Mouse (Mus musculus) CD4-positive, CD25-positive, alpha-beta regulatory T cell, adult 4 months (primary cell): Measurements from ENCODE around the gene Trib2. TPM values are rescaled to one million over a fixed set of nuclear protein-coding genes. Genes with fewer than 3 reads are reported as not detected.
A peak's percentile ranks its signal among the peaks of the same experiment; 100 is the strongest.

ENCODE experiments used
- ATAC-seq: one replicate; pipeline ENCODE4 v1.8.0; 2017
- polyA plus RNA-seq, 2 experiments: library from polyadenylated mRNA; unstranded; fragments of 100-300 nt; shearing (Covaris generic); gene quantifications; one replicate each; pipeline ENCODE4 v1.2.1; 2017

Gene Trib2
- polyA plus RNA-seq, 2 experiments from 2014 or later, result 76.7 to 80.4 TPM

- ATAC-seq, result no peak
Observed at GRCm38 (mm10) chr12:15813819-15814165, 2.9 kb downstream of the Trib2 start.

DNA sequence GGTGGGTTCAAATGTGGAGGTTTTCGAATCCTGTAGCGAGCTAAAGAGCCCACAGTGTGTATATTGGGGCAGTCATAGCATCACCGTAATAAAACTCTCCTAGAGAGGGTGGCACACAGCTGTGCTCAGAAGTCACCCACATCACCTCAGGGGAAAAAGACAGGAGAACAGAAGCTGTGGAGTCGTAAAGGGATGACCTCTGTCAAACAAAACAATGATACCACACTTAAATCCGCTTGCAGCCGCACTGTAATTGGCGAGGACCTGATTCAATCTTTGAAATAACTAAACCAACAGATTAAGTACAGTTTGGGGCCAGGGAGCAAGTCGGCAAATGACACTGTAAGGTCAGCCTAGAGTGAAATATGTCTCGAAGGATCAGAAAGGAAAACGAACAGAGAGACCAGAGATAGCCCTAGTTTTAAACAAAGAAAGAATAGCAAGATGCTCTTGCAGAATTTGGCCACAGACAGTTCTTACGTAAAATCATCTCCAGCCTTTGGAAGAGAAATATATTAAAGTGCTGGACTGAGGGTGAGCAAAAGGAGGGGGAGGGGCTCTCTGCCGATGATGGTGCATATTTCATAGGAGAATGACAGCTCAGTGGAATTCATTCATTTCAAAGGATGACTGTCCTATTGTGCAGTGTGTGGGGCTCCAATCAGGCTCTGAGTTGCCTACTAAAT is 3.4 kb downstream of the Trib2 start:
- ATAC-seq, result no peak

DNA sequence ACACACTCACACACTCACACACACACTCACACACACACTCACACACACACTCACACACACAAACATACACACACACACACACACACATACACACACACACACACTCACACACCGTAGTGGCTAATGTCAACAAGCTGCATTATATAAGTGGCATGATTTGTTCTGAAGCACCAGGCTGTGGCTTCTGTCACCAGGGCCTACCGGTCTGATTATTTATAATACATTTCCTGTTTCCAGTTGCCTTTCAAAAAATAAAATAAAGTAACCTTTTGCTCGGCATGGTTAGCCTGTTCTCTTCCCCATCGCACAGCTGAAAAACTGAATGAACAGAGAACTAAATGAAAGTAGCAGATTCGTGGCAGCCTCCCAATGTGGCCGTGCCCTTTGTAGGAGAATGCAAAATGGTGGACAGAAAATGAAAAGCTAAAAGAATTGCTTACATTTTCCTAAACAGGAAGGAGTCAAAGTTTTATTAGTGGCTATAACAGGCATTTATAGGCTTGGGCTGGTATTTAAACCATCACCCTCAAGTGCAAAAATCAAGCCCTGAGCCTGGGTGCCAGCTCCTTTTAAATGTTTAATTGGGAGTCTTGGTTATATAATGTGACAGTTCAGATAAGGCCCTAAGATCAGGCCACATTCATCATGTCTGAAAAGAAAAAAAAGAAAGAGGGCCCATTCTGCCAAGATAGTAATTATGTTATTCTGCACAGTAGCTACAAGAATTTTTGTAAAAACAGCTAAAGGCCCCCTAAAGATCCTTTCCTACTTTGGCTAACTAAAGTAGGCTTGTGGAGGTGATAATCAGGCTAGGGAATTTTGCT is 4.4 kb downstream of the Trib2 start:
- peak; percentile 6 for ATAC-seq

- ATAC-seq, result peak; percentile 2
Observed at GRCm38 (mm10) chr12:15811682-15812081, 5.0 kb downstream of the Trib2 start.

- peak; percentile 1 for ATAC-seq
Observed at GRCm38 (mm10) chr12:15810926-15811325, 5.8 kb downstream of the Trib2 start.

DNA sequence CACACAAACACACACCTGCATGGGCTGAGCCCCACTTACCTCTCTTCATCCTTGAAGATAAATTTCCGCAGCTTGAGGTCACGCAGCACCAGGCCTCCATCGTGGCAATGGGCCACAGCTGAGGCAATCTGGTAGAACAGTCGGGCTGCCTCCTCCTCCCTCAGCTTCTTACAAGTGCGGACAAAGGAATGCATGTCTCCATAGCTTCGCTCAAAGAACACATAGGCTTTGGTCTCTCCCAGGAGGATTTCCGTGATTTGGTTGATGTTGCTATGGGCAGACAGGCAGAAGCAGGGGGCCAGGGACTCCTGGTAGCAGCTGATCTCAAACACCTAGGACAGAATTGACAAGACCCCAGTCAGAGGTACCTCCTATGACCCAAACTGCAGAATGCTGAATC is 7.1 kb downstream of the Trib2 start:
- ATAC-seq, result no peak

- no peak for ATAC-seq
Observed at GRCm38 (mm10) chr12:15809249-15809648, 7.5 kb downstream of the Trib2 start.

GRCm38 (mm10) chr12:15808186-15808800 is 8.4 kb downstream of the Trib2 start:
- ATAC-seq, result peak; percentile 5

DNA sequence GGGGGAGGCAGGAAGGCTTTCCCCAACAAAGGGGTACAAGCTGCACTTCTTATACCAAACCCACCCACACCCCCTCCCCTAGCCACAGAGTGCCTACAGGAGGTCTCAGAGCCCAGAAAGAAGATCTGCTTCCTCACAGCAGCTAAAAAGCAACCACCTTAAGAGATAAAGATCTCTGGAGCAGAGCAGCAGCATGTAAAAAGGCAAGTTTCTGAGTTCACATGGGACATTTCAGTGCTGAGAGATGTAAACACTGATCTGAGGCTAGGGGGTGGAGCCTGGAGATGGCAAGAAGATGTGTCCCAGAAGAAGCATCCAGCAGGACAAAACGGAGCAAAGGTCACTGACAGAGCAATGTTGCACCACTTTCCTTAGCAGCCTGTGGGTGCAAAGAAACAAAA is 11.8 kb downstream of the Trib2 start:
- peak; percentile 67 for ATAC-seq

DNA sequence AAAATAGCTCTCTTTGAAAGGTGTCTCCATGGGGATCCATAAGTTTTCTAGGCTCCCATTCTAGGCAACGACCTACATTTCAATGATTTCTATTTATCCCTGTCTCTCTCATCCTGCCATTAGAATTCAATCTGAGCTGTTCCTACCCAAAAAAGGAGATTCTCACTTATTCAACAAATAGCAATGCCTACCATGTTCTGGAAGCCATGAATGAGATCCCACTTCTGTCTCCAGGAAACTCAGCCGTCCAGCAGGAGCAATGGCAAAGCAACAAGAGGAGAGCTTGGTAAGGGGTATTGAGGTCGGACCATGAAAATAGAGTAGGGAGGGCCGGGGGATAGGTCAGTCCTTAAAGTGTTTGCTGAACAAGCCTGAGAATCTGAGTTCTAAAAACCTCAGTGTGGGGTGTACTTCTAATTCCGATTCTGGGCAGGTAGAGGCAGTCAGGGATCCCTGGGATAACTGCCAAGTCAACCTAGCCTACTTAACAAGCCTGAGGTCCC is 12.7 kb downstream of the Trib2 start:
- no peak for ATAC-seq

DNA sequence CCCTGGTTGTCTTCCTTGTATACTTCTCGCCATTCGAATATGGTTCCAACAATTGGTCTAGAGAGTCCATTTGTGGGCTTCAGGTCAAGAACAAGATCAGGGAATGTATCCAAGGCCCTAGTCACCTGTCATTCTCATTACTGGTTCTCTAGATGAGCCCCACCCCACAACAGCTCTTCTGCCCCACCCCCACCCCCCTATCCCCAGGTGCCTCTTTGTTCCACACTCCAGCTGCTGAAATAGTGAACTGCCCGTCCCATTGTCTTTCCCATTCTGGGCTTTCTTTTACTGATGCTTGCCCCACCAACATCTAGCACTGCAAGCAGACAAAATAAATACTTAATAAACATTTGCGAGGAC is 15.2 kb downstream of the Trib2 start:
- no peak for ATAC-seq

DNA sequence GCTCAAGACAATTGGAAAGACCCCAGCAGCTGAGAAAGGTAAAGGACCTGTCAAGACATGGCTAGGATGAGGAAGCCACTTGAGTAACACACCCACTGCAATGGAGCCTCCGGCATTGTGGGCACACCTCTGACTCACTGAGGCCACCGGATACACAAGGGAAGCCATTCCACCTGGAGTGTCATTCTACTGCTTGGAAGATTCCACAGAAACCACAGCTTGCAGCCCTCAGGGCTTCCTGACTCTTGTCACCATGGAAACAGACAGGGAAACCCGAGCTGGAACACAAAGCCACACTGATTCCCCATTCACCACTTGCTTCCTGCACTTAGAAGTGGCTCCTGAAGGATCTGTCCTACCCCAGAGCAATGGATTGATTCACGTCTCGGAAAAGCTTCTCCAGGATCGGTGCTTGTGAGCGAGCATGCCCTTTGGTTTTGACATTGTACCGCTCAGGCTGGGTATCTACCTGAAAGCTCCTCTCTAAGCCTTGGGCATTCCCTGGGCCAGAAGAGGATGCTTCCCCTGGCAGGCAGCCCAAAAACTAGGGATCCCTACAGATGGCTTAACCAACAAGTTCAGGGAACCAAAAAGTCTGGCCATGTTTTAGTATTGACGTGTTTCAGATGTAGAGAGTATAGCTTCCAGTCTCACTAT is 15.7 kb downstream of the Trib2 start:
- no peak for ATAC-seq

DNA sequence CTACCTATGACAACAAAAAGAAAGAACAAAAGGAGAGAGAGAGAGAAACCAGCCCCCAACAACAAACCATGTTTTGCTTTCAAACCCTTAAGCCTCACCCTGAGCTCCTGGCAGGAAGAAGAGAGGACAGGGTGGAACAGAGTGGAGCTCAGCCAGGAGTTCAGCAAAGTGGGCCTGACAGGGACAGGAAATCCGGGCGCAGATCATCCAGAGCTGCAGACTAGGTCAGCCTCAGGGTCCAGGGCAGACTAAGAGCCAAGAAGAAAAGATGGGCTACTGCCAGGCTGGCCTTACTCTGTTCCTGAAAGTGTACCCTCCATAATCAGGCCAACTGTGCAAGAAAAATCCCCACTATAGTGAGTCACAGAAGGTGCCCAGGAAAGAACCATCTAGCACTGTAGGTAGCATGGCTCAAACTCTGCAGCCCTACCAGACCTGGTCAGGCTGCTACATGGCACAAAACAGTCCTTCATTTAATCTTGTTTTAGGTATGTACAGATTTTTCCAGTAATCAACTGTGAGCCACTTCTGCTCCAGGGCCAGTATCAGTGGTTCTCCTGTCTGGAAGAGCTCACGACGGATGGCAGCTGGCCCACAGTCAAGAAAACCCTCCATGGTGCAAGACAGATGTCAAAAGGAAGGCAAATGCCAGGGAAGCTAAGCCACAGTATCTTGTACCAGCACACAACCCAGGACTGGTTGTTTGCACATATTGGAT is 16.4 kb downstream of the Trib2 start:
- ATAC-seq, result no peak

DNA sequence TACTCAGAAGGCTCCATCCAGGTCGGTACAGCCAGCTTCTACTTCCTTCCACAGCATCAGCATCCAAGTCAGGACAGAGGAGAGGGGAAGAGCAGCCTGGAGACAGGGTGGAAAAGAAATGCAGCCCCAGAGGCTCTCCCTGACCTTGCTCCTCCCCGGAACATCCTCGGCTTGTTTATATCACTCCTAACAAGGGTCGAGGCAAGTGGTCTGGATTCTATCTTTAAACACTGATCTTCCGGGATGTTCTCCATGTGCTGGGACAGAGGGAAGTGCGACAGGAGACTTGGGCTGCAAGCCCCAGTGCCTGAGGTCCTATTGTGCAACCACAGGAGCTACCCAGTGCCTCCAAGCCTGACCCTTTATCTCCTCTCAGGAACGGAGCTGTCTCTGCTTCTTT is 18.7 kb downstream of the Trib2 start:
- no peak for ATAC-seq

GRCm38 (mm10) chr12:15795886-15796285 is 20.8 kb downstream of the Trib2 start:
- ATAC-seq, result no peak

DNA sequence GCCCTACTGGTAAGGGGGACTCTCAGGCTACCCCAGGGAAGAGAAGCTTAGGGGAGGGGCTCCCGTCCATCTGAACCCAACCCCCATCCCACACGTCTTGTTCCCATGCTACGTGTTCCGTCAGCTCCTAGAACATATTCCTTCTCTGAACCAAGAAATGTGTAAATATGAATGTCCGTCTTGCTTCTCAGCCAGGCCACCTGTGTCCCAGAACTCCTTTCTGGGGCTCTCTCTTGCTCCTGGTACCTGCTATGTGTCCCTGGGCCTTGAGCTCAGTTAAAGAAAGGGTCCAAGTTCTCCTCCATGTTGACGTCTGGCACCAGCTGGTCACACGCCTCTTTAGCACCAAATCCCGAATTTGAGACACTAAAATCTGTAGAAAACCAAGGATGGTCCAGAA is 23.4 kb downstream of the Trib2 start:
- ATAC-seq, result no peak

DNA sequence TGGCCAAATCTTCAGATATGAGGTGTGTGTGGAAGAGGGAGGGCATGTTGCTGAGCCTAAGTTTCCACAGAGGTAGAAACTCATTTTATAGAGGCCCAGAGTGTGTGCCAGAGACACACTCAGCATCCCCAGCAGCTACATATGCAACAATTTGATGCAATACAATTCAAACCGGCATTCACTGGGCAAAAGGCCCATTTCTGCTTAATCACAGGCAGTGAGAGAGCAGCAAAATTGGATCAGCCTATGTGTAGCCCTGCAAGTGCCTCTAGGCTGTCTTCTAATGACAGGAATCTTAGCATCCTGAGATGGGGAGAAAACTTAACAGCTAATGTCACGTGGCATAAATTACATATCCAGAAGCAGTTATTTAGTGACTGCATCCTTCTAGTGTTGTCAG is 26.5 kb downstream of the Trib2 start:
- ATAC-seq, result no peak

- ATAC-seq, result no peak
Observed at GRCm38 (mm10) chr12:15777047-15777446, 39.7 kb downstream of the Trib2 start.

DNA sequence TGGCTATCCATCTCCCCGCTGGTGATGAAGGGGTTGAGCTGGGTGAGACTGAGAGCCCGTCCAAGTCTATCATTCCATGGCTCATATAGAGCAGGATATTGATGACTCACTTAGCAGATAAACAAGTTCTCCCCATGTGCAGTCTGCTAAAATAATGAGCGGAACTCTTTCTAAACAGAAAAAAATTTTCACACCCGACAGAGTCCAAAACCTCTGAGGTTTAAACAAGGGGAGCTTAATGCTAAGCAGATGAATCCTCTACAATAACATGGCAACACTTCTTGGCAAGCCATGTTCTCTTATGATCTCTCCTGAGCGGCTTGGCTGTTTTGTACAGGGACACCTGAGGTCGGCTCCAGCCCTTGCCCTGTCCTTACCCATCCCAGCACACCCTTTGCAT is 45.0 kb downstream of the Trib2 start:
- ATAC-seq, result no peak

DNA sequence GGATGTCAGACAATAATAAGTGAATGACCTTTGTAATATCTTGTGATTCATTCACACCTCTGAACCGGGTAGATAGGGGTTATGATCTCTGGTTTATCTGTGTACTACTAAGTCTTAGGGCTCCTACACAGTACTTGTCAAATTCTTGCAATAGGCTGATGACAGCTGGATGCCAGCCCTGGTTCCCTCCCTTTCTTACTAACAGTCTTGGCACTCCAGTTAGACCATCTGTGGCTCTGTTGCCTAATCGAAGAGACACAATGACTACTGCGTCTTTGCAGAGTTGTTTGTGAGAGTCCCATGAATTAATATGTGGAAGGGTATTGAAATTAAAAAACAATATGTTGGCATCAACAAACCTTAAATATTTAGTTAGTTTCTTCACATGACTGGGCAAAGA is 48.2 kb downstream of the Trib2 start:
- no peak for ATAC-seq

- ATAC-seq, result no peak
Observed at GRCm38 (mm10) chr12:15765996-15766395, 50.7 kb downstream of the Trib2 start.

- ATAC-seq, result no peak
Observed at GRCm38 (mm10) chr12:15765238-15765637, 51.5 kb downstream of the Trib2 start.
